22 mouse cellular contexts compared by ENCODE assay signal in genomic region chr5:47464848-47465247, GRCm38 (mm10).
A peak's percentile ranks its signal among the peaks of the same experiment; 100 is the strongest.
DNase-seq lines count a peak whose midpoint lies in the region; ATAC-seq lines count a peak whose summit lies in the region.
"Had no signal": no experiment of that assay in that cellular context is flagged by ENCODE, and none has a peak within 500 bp of the region (broad histone marks: within the 10 kb centered on the region; RNA-seq: fewer than 3 reads in every experiment).

No protein-coding gene starts in this region.

- ATAC-seq in hematopoietic stem cell, adult 5-6 weeks (replicated peaks in 1 of 2; ENCODE audit: insufficient read depth in 1 of 2, low FRiP score in 2 of 2, low TSS enrichment in 1 of 2, low read depth in 1 of 2, poor library complexity in 2 of 2, severe bottlenecking in 2 of 2): peak; percentile 80 to 90
- ATAC-seq: forebrain, embryonic 13.5 days; forebrain, postnatal 0 days; hindbrain, embryonic 16.5 days; intestine, embryonic 15.5 days; Patski had no signal

- peak; percentile 87 for DNase-seq in 416B (ENCODE audit: low read depth)
- DNase-seq in c-Kit-positive CD71-negative TER-119-negative erythroid progenitor cells, embryonic 14.5 days (ENCODE audit: low read depth): peak; percentile 16
- no peak for DNase-seq in kidney, postnatal 25 days
- DNase-seq in urinary bladder, adult 2 months (ENCODE audit: low spot score): no peak
- DNase-seq in heart, adult 18-20 months: no peak
- DNase-seq: adrenal gland, adult 2 months; adrenal gland, postnatal 14 days; B cell, adult 2 months; cerebellum, adult 2 months; cerebellum, postnatal 10 days; cerebellum, postnatal 36 days; forebrain, postnatal 0 days; gastrocnemius, adult 2 months; gastrocnemius, postnatal 14 days; heart, adult 2 months; heart, postnatal 14 days; kidney, adult 11 months had no signal

Comparison
In these comparisons a context has a peak if more than half of its experiments do, and no peak if none do; other contexts are left out.
1. DNase-seq: peak in 416B (single experiment) and c-Kit-positive CD71-negative TER-119-negative erythroid progenitor cells, embryonic 14.5 days (single experiment); none in kidney, postnatal 25 days (0 of 2), urinary bladder, adult 2 months (single experiment) and heart, adult 18-20 months (0 of 2).